Comparison of ENCODE assay signal across 8 mouse cellular contexts in genomic region chr10:52381845-52382591, GRCm38 (mm10). TPM values are rescaled to one million over a fixed set of nuclear protein-coding genes. Genes with fewer than 3 reads are reported as not detected.
DNase-seq lines count a peak whose midpoint lies in the region; ATAC-seq lines count a peak whose summit lies in the region.

Gene Gopc (minus strand): TSS chr10:52382124.

- H3K4me3 ChIP-seq in brown adipose tissue, adult 24 weeks (ENCODE audit: insufficient read depth, low read depth, low read length) = peak within 1 kb of the TSS; percentile 84
- peak within 1 kb of the TSS; percentile 68 to 87 for H3K4me3 ChIP-seq in heart, embryonic 14.5 days (ENCODE audit: control insufficient read depth in 1 of 2, insufficient read depth in 1 of 2, low read depth in 1 of 2, low read length in 2 of 2)
- peak within 1 kb of the TSS; percentile 97 for H3K4me3 ChIP-seq in liver, embryonic 13.5 days (replicated peaks)
- H3K4me3 ChIP-seq in stomach, embryonic 16.5 days (replicated peaks; ENCODE audit: low read length) = peak within 1 kb of the TSS; percentile 79

- H3K4me1 ChIP-seq in brown adipose tissue, adult 24 weeks (ENCODE audit: control insufficient read depth, insufficient read depth, insufficient read length, low read length) = peaks cover 7% of the 10 kb centered on the region; the same call in 1 of the 2 replicates
- H3K4me1 ChIP-seq in heart, embryonic 14.5 days (ENCODE audit: control insufficient read depth in 2 of 2, insufficient read depth in 2 of 2, low read length in 2 of 2) = peaks cover 0 to 17% of the 10 kb centered on the region in 2 experiments; a peak in 3 of 4 replicates
- H3K4me1 ChIP-seq in liver, embryonic 13.5 days (replicated peaks) = peaks cover 36% of the 10 kb centered on the region
- peaks cover 9% of the 10 kb centered on the region; the same call in 1 of the 2 replicates for H3K4me1 ChIP-seq in stomach, embryonic 16.5 days (ENCODE audit: control insufficient read depth, insufficient read depth, low read length)

- under 1% methylated on average over 57 of the region's 71 CpGs for WGBS in heart, embryonic 14.5 days
- under 1% methylated on average over 62 of the region's 71 CpGs for WGBS in liver, embryonic 13.5 days (ENCODE audit: insufficient replicate concordance)
- under 1% methylated on average over 71 of the region's 71 CpGs for WGBS in stomach, embryonic 16.5 days

- ATAC-seq in heart, embryonic 14.5 days (ENCODE audit: insufficient number of reproducible peaks, insufficient read depth, low FRiP score, low read depth) = peak; percentile 97
- peak; percentile 97 for ATAC-seq in liver, embryonic 13.5 days (ENCODE audit: low read depth)
- ATAC-seq in stomach, embryonic 16.5 days (ENCODE audit: insufficient read depth, low FRiP score) = peak; percentile 99

- peak within 1 kb of the TSS; percentile 96 for H3K27ac ChIP-seq in brown adipose tissue, adult 24 weeks (replicated peaks; ENCODE audit: low read depth, low read length)
- H3K27ac ChIP-seq in heart, embryonic 14.5 days (replicated peaks in 1 of 2; ENCODE audit: control insufficient read depth in 1 of 2, insufficient read depth in 1 of 2, low read depth in 2 of 2, low read length in 2 of 2) = peak within 1 kb of the TSS; percentile 90 to 96
- peak within 1 kb of the TSS; percentile 89 for H3K27ac ChIP-seq in liver, embryonic 13.5 days
- H3K27ac ChIP-seq in stomach, embryonic 16.5 days (ENCODE audit: low read length) = peak within 1 kb of the TSS; percentile 99

- peak within 1 kb of the TSS; percentile 91 for H3K4me2 ChIP-seq in heart, embryonic 14.5 days (ENCODE audit: low read length)
- peak within 1 kb of the TSS; percentile 90 for H3K4me2 ChIP-seq in liver, embryonic 13.5 days
- H3K4me2 ChIP-seq in stomach, embryonic 16.5 days (ENCODE audit: low read depth, low read length) = peak within 1 kb of the TSS; percentile 92

- peak within 1 kb of the TSS; percentile 91 for H3K9ac ChIP-seq in heart, embryonic 14.5 days (ENCODE audit: low read length)
- peak within 1 kb of the TSS; percentile 95 for H3K9ac ChIP-seq in liver, embryonic 13.5 days
- peak within 1 kb of the TSS; percentile 92 for H3K9ac ChIP-seq in stomach, embryonic 16.5 days (ENCODE audit: low read length)

- no peaks in the 10 kb centered on the region for H3K9me3 ChIP-seq in heart, embryonic 14.5 days (ENCODE audit: control insufficient read depth, low read length)
- H3K9me3 ChIP-seq in liver, embryonic 13.5 days (replicated peaks) = no peaks in the 10 kb centered on the region
- no peaks in the 10 kb centered on the region for H3K9me3 ChIP-seq in stomach, embryonic 16.5 days (replicated peaks; ENCODE audit: control insufficient read depth, low read length)

- DNase-seq in CD4-positive, CD25-positive, alpha-beta regulatory T cell, adult 2 months (ENCODE audit: low read depth, low spot score) = peak; percentile 99
- peak; percentile 91 for DNase-seq in fibroblast of lung, adult 2 months (ENCODE audit: low read depth)
- DNase-seq in kidney, postnatal 14 days = peak; percentile 99
- peak; percentile 94 for DNase-seq in liver, embryonic 13.5 days
- peak; percentile 94 for DNase-seq in neural tube, embryonic 10.5 days (ENCODE audit: extremely low spot score, low spot score)

- H3K27me3 ChIP-seq in heart, embryonic 14.5 days (ENCODE audit: control insufficient read depth, insufficient read depth, low read length) = no peaks in the 10 kb centered on the region
- H3K27me3 ChIP-seq in liver, embryonic 13.5 days = no peaks in the 10 kb centered on the region
- H3K27me3 ChIP-seq in stomach, embryonic 16.5 days (ENCODE audit: control insufficient read depth, insufficient read depth, low read length) = no peaks in the 10 kb centered on the region

- H3K36me3 ChIP-seq in heart, embryonic 14.5 days (ENCODE audit: control insufficient read depth, insufficient read depth, low read length) = no peaks in the 10 kb centered on the region
- H3K36me3 ChIP-seq in liver, embryonic 13.5 days = no peaks in the 10 kb centered on the region
- no peaks in the 10 kb centered on the region for H3K36me3 ChIP-seq in stomach, embryonic 16.5 days (ENCODE audit: control insufficient read depth, insufficient read depth, low read length)

RNA-seq across cellular contexts. Expression of gene Gopc, which starts in this region (rescaled TPM):
- 9.3 and 12.4 TPM in 2 replicates for polyA plus RNA-seq in brown adipose tissue, adult 24 weeks (2012; ENCODE audit: insufficient read depth, insufficient read length, missing spikeins)
- 13.2 and 13.4 TPM in 2 replicates for polyA plus RNA-seq in heart, embryonic 14.5 days (2014; fragmentation: Nextera tagmentation; extraction: Ambion mirVana)
- 4.5 and 6.0 TPM in 2 replicates for polyA plus RNA-seq in liver, embryonic 13.5 days (2015; fragmentation: Nextera tagmentation; extraction: Ambion mirVana)
- 17.2 and 17.8 TPM in 2 replicates for polyA plus RNA-seq in stomach, embryonic 16.5 days (2015; fragmentation: Nextera tagmentation; extraction: Ambion mirVana)

Comparison
In these comparisons a context has a peak if more than half of its experiments do, and no peak if none do; other contexts are left out.
1. Peak in every context shown above with its lines: DNase-seq, ATAC-seq, H3K4me3 ChIP-seq and H3K27ac ChIP-seq.